Mouse (Mus musculus): Measurements from ENCODE around the gene Olfr196. TPM values are rescaled to one million over a fixed set of nuclear protein-coding genes. Genes with fewer than 3 reads are reported as not detected.
"Not testable (repeated sequence)": the region's sequence is repeated elsewhere in the genome, so short reads cannot be mapped to it uniquely, and the experiment has no call there.

Olfr196 gene
- not detected in 2 replicates for total RNA-seq (2021)
- long read RNA-seq, experiment 1: 0 reads
- long read RNA-seq, experiment 2: 0 reads

DNA sequence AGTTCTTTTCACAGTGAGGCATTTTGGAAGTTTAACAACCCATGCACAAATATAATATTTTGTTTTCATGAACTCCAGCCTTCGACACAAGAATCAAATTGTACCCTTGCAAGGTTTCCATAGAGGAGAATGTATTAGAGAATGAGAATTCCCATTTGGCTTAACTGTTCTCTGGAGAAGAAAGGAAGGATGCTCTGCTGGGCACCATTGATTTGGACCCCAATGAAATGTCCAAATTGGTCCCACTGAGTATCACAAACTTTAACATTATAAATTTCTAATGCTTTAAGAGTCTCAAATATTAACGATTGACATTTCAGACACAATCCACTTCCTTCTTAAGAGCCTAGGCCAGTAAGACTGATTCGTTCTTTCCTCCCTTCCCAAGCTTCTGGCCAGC, at the start of gene Olfr196:
Gene Olfr196 (minus strand): TSS at position 101 of the 400 bp plus-strand sequence.
- no peak for DNase-seq

- not testable (repeated sequence) for DNase-seq
Measured at GRCm38 (mm10) chr16:59219667-59220066, 49.4 kb upstream of the Olfr196 start, which contains the start of gene Olfr199. Olfr199 (minus strand) TSS chr16:59219767.

- not testable (repeated sequence) for DNase-seq
Measured at GRCm38 (mm10) chr16:59217861-59218260, 47.6 kb upstream of the Olfr196 start.

- not testable (repeated sequence) for DNase-seq
Measured at GRCm38 (mm10) chr16:59203433-59203832, 33.2 kb upstream of the Olfr196 start, which contains the start of gene Olfr198. Olfr198 (minus strand) TSS chr16:59203533.

GRCm38 (mm10) chr16:59151996-59152395, 18.3 kb downstream of the Olfr196 start:
- DNase-seq: peak; percentile 7

DNA sequence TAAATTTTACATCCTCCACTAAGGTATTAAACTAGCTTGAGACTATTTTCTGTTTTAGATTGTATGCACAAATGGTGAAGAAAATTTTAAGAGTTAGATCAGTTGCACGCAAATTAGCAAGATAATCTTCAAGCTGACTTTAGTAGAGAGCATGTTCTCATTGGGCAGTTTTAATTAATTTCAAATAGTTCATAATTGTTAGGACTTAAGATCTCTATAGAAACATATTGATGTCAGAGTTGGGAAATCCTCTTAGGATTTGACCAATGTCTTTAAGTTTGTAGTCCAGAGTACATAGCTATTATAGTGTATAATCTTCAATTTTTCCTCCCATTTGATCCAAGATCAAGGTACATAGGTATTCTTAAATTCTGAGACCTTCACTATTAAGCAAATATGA, 23.5 kb downstream of the Olfr196 start, which contains the start of gene Olfr195:
Gene Olfr195 (plus strand): TSS at position 301 of the 400 bp plus-strand sequence.
- no peak for DNase-seq

DNA sequence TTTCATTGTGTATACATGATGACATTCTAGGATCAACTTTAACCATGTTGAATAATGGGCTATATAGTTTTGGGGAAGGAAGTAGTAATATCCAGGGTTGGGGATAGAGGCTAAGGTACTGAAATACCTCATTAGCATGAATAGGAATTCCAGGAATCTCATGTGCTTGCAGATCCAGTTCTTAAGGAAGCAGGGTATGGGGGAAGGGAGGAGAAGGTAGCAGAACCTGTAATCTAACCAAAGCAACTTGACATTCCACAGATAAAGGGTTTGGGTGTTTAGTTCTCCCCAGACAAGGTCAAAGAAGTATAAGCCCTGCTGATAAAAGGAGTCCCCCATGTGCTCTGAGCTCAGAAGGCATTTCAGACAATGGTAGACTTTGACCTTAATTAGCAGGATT, 29.1 kb downstream of the Olfr196 start:
- no peak for DNase-seq

DNA sequence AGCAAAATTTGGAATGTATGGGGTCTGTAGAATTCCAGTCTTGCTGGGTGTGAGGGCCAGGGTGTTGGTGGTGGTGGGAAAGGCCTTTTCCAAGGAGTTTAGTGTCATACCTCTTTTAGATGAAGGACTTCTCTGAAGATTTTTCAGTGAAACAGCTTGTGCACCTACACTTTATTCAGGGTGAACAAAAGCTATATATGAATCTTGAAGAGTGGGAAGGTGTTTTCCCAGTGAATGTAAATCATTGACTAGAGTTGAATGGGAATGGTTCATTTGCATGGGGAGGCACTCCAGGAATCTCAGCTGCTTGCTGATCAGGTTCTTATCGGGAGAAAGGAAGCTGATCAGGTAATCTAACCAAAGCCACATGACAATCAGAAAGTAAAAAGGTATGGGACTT, 39.5 kb downstream of the Olfr196 start:
- no peak for DNase-seq

GRCm38 (mm10) chr16:59120969-59121368, 49.3 kb downstream of the Olfr196 start, which contains the start of gene Olfr194:
Olfr194 (minus strand) TSS chr16:59121069.
- no peak for DNase-seq

Other genes with a start within 250 kb of the Olfr196 start
- gene Olfr181, start 241.7 kb downstream of the Olfr196 start, total RNA-seq (2021): not detected in 2 replicates
- gene Olfr180, start 241.1 kb downstream of the Olfr196 start, total RNA-seq (2021): not detected in 2 replicates
- gene Olfr183, start 175.1 kb downstream of the Olfr196 start, total RNA-seq (2021): not detected in 2 replicates
- not detected in 2 replicates for gene Olfr186, start 140.2 kb downstream of the Olfr196 start, total RNA-seq (2021)
- not detected in 2 replicates for gene Olfr187, start 130.7 kb downstream of the Olfr196 start, total RNA-seq (2021)
- gene Olfr190, start 92.4 kb downstream of the Olfr196 start, total RNA-seq (2021): not detected in 2 replicates
- not detected in 2 replicates for gene Olfr191, start 80.6 kb downstream of the Olfr196 start, total RNA-seq (2021)
- not detected in 2 replicates for gene Olfr193, start 58.6 kb downstream of the Olfr196 start, total RNA-seq (2021)
- gene Olfr194, start 49.4 kb downstream of the Olfr196 start, total RNA-seq (2021): not detected in 2 replicates
- not detected in 2 replicates for gene Olfr195, start 23.4 kb downstream of the Olfr196 start, total RNA-seq (2021)
- not detected in 2 replicates for gene Olfr198, start 33.1 kb upstream of the Olfr196 start, total RNA-seq (2021)
- gene Olfr199, start 49.3 kb upstream of the Olfr196 start, total RNA-seq (2021): not detected in 2 replicates
- gene Olfr201, start 102.2 kb upstream of the Olfr196 start, total RNA-seq (2021): not detected in 2 replicates
- not detected in 2 replicates for gene Olfr202, start 116.3 kb upstream of the Olfr196 start, total RNA-seq (2021)
- gene Olfr203, start 128.4 kb upstream of the Olfr196 start, total RNA-seq (2021): not detected in 2 replicates
- 0.07 TPM in 1 of 2 replicates, not detected in the other for gene Olfr204, start 147.8 kb upstream of the Olfr196 start, total RNA-seq (2021)
- gene Olfr205, start 160.7 kb upstream of the Olfr196 start, total RNA-seq (2021): not detected in 2 replicates
- gene Olfr206, start 178.8 kb upstream of the Olfr196 start, total RNA-seq (2021): not detected in 2 replicates
- not detected in 2 replicates for gene Olfr209, start 193.5 kb upstream of the Olfr196 start, total RNA-seq (2021)
- not detected in 2 replicates for gene Gabrr3, start 236.9 kb upstream of the Olfr196 start, total RNA-seq (2021)

Measured in adrenal gland, postnatal 14 days (tissue).